Mouse (Mus musculus) ES-Bruce4 (cell line): Measurements from ENCODE around the gene Nr6a1.

ENCODE experiments used
- CTCF ChIP-seq: IDR thresholded peaks from one replicate; pipeline ENCODE4 v1.8.1; 2011; ENCODE audit warnings: low read depth, low read length
- POLR2A ChIP-seq: IDR thresholded peaks from one replicate; pipeline ENCODE4 v1.8.1; 2011; ENCODE audit warnings: low read length; ENCODE audit not compliant: insufficient read depth

GRCm38 (mm10) chr2:38735740-38736139 lies 191.7 kb downstream of the Nr6a1 start:
- no peak for TF ChIP-seq CTCF
- no peak for TF ChIP-seq POLR2A
